Mouse (Mus musculus) heart, adult 2 months (tissue): ENCODE results near the gene Ube2e3.

ENCODE experiments used
- CTCF ChIP-seq: fragments of 200-600 bp; IDR thresholded peaks from 2 replicates; pipeline ENCODE4 v1.8.1; 2022; ENCODE audit warnings: antibody characterized with exemption, mild to moderate bottlenecking, moderate library complexity
- POLR2A ChIP-seq: fragments of 200-500 bp; IDR thresholded peaks from 2 replicates; pipeline ENCODE4 v1.6.1; 2011; ENCODE audit warnings: mild to moderate bottlenecking, low read depth, low read length, control low read depth; ENCODE audit not compliant: insufficient read depth

- TF ChIP-seq CTCF (peak; percentile 68), POLR2A (no peak)
Observed at GRCm38 (mm10) chr2:78914861-78915260, 46.9 kb downstream of the Ube2e3 start.
